Mouse (Mus musculus) brown adipose tissue, adult 24 weeks (tissue): ENCODE measurements around the gene Pif1. TPM values are rescaled to one million over a fixed set of nuclear protein-coding genes. Genes with fewer than 3 reads are reported as not detected.

Experiments
- H3K27ac ChIP-seq: fragments of 200-500 bp; replicated peaks from 2 replicates; pipeline ENCODE4 v1.5.1; 2012; ENCODE audit warnings: low read depth, mild to moderate bottlenecking, low read length
- H3K4me1 ChIP-seq: fragments of 200-500 bp; 2 replicates; pipeline ENCODE4 v1.6.1; 2012; ENCODE audit warnings: low read length, mixed read lengths; ENCODE audit not compliant: control insufficient read depth, insufficient read depth, insufficient read length
- H3K4me3 ChIP-seq: fragments of 200-500 bp; 2 replicates; pipeline ENCODE4 v1.5.1; 2012; ENCODE audit warnings: low read depth, mild to moderate bottlenecking, low read length, moderate library complexity; ENCODE audit not compliant: insufficient read depth
- polyA plus RNA-seq: library from polyadenylated mRNA; stranded (reverse); fragments of >200 nt; gene quantifications from 2 replicates; pipeline ENCODE4 v1.2.4, GENCODE M21; 2012; ENCODE audit not compliant: missing spikeins, insufficient read depth, insufficient read length

Gene Pif1
- polyA plus RNA-seq, 1 experiment = not detected

DNA sequence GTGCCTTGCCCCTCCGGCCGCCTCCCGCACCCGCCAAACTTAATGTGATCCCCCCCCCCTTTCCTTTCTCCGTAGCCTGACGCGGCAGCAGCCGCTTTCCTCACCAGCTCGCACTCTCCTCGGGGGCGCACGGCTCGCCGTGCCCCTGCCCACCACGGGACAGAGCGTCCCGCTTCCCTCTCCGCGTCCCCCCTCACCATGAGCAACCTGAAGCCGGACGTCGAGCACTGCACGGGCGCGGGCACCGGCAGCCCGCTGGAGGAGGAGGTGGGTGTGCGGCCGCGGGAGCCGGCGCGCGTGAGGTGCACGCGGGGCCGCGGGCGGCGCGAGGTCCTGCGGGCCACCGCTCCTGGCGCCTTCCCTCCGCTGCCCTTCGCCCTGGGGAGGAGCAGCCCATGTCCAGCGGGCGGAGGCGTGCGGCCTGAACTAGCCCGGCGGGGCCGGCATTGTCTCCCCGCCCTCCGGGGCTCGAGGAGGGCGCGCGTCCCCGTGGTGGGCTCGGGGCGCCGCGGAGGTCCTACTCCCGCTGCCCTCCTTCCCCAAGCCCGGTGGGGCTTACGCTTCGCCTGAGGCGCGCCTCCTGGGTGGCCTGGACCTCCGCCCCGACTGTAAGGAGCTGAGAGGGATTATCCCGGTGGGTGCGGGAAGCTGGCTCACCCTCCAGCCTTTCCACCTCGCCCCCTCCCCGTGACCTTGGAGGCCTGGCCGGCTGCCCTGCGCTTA is 43.8 kb downstream of the Pif1 start:
- Histone ChIP-seq H3K4me1 (0 out of 2 replicates have a peak, but pooled peaks cover 2% of the 10 kb centered on the region), H3K4me3 (peak overlapping the region; percentile 85), H3K27ac (peak overlapping the region; percentile 79)

DNA sequence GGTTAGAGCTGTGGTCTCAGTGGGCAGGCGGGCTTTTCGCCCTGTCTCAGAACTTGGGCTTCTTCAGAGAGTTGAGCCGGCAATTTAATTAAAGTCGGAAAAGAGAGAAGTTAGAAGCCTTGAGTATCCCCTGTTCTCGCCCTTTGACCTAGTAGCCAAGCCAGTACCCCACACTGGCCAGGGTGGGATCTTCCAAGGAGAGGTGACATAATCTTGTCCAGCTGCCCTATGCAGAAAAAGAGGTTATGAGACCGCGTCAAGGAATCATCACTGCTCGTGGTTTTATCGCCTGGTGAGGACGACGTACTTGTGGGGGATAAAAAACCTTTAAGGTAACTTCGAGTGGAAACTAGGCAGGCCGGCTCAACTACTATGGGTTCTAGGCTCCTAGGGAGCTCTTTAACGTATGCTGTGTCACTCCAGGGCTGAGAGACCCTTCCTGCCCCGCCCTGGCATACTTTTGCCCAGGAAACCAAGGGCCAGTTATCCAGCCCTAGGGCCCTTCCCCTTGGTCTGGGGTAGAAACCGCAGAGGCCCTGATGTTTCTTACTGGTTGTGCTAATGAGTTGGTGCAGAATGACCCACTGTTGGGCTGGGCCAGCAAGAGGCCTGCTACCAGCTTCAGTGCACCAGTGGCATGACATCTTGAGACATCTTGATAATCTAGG is 44.5 kb downstream of the Pif1 start:
- Histone ChIP-seq H3K4me1 (0 out of 2 replicates have a peak, but pooled peaks cover 2% of the 10 kb centered on the region), H3K27ac (peak overlapping the region; percentile 79)

DNA sequence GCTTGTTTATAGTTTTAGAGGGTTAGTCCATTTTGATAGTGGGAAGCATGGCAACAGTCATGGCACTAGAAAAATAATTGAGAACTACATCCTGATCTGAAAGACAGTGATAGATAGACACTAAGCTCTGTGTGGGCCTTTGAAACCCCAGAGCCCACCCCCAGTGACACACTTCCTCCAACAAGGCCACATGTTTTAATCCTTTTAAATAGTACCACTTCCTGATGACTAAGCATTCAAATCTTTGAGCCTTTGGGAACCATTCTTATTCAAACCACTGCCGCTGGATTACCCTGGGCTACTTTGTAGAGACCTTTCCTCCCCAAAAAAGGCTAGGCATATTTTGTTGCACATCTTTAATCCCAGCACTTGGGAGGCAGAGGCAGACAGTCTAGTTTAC is 48.8 kb downstream of the Pif1 start:
- Histone ChIP-seq H3K27ac (no peak overlapping the region), H3K4me1 (0 out of 2 replicates have a peak, but pooled peaks cover 2% of the 10 kb centered on the region)

More for the DNA sequence above, 44.5 kb downstream of the Pif1 start:
- H3K4me3 ChIP-seq = peak overlapping the region; percentile 85

DNA sequence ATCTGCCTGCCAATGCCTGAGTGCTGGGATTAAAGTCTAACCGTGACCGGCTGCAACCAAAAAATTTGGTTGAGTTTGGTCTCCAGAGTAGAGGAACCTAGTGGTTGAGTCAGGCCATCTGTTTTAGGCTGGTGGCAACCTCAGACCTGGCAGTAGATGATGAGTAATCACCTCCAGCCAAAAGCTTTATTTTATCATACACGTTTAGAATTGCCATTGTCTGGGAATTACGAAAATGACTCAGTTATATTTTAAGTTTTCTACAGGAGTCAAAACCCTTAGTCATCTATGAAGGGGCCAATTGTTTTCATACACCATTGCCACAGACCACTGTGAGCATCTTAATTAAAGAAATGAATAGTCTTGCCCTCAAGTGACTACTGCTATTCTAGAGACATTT is 50.0 kb downstream of the Pif1 start:
- Histone ChIP-seq H3K4me3 (no peak overlapping the region), H3K4me1 (0 out of 2 replicates have a peak, but pooled peaks cover 7% of the 10 kb centered on the region), H3K27ac (no peak overlapping the region)

More for the DNA sequence above, 48.8 kb downstream of the Pif1 start:
- H3K4me3 ChIP-seq = no peak overlapping the region

DNA sequence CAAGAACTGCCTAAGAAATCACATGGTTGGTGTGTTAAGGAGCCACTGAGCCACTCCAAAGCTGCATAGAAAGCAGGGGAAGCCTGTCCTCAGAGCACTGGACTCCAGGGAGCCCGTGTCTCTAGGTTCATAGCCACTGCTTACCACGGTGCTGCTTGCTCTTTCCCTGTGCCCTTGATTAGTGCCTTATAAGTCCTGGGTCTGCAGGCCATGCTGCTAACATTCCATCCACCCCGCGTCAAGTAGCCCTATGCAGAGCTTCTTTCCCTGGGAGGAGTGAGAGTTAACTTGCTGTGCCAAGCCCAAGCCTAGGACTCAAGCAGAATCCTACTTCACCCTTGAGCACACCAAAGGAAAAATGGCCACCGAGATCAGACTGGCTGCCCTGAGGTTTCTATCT is 52.1 kb downstream of the Pif1 start:
- peak overlapping the region; percentile 4; the same call in 1 of the 2 replicates for H3K27ac ChIP-seq
- H3K4me3 ChIP-seq = no peak overlapping the region
- H3K4me1 ChIP-seq = 0 out of 2 replicates have a peak, but pooled peaks cover 5% of the 10 kb centered on the region

DNA sequence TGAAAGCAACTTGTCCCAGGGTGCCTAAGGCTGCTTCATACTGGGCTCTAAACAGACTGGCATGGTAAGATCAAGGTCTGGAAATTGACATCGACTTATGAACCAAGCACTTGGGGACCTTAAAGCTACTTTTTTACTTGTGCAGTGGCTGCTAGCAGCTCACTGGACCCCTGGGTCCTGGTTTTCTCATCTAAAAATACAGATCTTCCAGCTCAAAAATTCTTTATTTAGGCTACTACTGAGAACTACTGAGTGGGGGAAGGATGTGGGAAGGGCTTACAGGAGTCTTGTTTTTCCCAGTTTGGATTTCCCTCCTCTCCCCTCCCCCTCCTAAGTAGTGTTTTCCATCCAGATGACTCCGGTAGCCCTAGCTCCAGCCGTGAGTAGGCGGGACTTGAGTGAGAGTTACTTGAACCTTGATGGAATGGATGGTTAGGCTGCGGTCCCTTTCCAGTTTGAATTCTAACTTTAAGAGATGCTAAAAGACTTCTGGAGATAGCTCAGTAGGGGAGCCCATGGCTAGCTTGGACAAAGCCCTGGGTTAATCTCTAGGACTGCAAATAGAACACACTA is 54.0 kb downstream of the Pif1 start:
- peaks cover 15% of the 10 kb centered on the region for H3K4me1 ChIP-seq
- no peak overlapping the region for H3K4me3 ChIP-seq
- 0 out of 2 replicates have a peak overlapping the region, but pooled peaks have one; percentile 11 for H3K27ac ChIP-seq

DNA sequence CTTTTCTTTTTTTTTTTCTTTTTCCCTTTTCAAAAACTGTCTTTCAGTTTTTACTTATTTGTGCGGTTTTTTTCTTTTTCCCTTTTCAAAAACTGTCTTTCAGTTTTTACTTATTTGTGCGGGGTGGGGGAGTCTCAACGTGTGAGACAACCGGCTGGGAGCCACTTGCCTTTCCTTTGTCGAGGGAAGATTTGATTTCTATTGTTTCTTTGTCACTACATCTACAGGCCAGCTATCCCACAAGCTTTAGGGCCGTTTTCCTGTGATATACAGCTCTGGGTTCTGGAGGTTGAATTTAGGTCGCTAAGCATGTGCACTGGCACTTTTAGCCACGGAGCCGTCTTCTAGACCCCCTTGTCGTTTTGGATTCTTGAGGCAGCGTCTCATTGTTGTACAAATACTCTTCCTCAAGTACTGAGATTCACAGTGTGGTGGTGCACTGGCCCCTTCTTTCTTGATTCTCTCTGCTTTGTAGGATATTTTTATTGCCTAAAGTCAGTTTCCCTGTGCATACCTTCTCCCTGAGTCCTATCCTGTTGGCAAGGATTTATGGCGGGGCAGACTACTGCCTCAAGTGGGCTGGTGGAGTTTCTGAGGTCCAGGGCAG is 54.6 kb downstream of the Pif1 start:
- Histone ChIP-seq H3K27ac (no peak overlapping the region), H3K4me1 (peaks cover 15% of the 10 kb centered on the region), H3K4me3 (no peak overlapping the region)

DNA sequence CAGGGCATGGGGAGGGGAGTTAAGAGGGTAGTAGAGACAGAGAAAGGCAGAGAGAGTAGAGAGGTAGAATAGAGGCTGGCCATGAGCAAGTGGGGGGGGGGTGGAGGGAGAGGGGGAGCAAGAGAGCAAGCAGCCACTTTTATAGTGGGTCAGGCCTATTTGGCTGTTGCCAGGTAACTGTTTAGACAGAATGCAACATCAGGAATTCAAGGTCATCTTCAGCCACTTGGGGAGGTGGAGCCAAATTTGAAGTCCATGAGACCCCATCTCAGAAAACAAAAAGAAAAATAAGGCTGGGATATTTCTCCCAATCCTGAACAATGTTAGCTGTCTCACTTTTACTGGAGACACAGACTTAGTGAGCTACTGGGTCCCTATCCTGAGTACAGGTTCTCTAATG is 55.6 kb downstream of the Pif1 start:
- H3K27ac ChIP-seq = no peak overlapping the region
- H3K4me1 ChIP-seq = peaks cover 15% of the 10 kb centered on the region
- H3K4me3 ChIP-seq = no peak overlapping the region

DNA sequence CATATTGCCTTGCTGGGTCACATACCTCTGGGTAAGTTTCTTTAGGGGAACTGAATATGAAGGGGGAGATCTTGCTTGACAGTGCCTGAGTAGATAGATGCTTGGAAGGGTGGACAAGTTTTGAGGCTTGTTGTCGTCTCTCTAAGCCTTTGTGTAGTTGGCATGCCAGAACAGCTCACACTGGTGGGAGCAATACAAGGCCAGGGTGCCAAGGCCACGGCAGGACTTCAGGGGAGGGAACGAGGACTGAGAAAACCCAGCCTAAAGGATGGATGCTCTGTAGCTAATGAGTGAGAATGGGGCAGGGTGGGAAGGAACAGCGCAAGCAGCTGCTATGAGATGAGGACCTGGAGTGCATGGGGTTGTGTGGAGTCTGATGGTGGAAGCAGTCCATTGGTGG is 58.0 kb downstream of the Pif1 start:
- Histone ChIP-seq H3K4me3 (no peak overlapping the region), H3K27ac (no peak overlapping the region), H3K4me1 (peaks cover 15% of the 10 kb centered on the region)

Other genes with a start within 250 kb of the Pif1 start
- gene Pdcd7, start 241.1 kb upstream of the Pif1 start, polyA plus RNA-seq = 7.3 and 11.6 TPM in 2 replicates
- 0.75 TPM in 1 of 2 replicates, not detected in the other for gene Ubap1l, start 226.1 kb upstream of the Pif1 start, polyA plus RNA-seq
- gene Kbtbd13, start 195.5 kb upstream of the Pif1 start, polyA plus RNA-seq = 1.0 and 2.7 TPM in 2 replicates
- 138 and 139 TPM in 2 replicates for gene Rasl12, start 188.7 kb upstream of the Pif1 start, polyA plus RNA-seq
- gene Slc51b, start 164.2 kb upstream of the Pif1 start, polyA plus RNA-seq = not detected in 2 replicates
- 10.1 and 15.0 TPM in 2 replicates for gene Mtfmt, start 151.4 kb upstream of the Pif1 start, polyA plus RNA-seq
- 50.0 and 57.1 TPM in 2 replicates for gene Spg21, start 126.2 kb upstream of the Pif1 start, polyA plus RNA-seq
- not detected in 2 replicates for gene Ankdd1a, start 67.0 kb upstream of the Pif1 start, polyA plus RNA-seq
- gene Plekho2, start 7.1 kb upstream of the Pif1 start, polyA plus RNA-seq = 6.2 and 7.5 TPM in 2 replicates
- gene Rbpms2, start 42.5 kb downstream of the Pif1 start, polyA plus RNA-seq = 72.4 and 81.8 TPM in 2 replicates
- 52.7 and 66.3 TPM in 2 replicates for gene Oaz2, start 80.8 kb downstream of the Pif1 start, polyA plus RNA-seq
- gene Zfp609, start 240.4 kb downstream of the Pif1 start, polyA plus RNA-seq = 8.8 and 12.2 TPM in 2 replicates